Mouse (Mus musculus): ENCODE data around the gene Pbrm1.

Pbrm1 gene

GRCm38 (mm10) chr14:31169508-31169907 lies 150.6 kb downstream of the Pbrm1 start:
- no peak for DNase-seq

- DNase-seq = no peak
Observed at GRCm38 (mm10) chr14:31170963-31171362, 152.0 kb downstream of the Pbrm1 start.

All from lung, adult 18-20 months (tissue).